Mouse (Mus musculus) T-helper 1 cell (primary cell): ENCODE measurements around the gene Fam208b.

Experiments used
- in situ Hi-C: fragments of 300-600 bp; cut with MboI, MseI; formaldehyde crosslinking; loops from one replicate; pipeline ENCODE4 v1.15.1; 2025; ENCODE audit warnings: high pct_unique_total_duplicates

Fam208b gene

DNA sequence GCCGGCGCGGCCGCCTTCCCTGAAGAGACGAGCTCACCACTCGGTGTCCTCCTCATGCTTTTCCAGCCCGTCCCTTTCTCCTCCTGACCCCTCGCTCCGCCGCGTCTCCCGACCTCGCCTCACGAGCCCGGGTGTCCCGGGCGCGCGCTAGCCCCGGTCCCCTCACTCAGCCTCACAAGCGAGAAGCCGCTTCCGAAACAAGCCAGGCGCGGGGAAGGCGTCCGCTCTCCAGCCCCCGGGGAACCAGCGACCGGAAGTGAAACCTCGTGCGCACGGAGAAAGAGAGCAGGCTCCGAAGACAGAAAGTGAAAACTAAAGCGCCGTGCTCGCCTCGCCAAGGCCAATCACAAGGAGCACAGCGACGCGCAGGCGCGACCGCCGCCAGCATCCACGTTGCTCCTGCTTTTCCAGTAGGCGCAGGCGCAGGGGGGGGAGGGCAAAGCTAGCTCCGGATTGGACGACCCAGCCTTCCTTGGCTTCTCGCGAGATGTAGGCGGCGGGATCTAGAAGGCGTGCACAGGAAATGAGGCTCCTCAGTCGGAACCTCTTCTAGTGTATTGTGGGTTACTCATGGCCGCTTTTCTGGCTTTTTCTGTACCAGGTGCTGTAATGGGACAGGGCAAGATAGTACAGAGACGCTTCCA is at the start of gene Fam208b:
Gene Fam208b, minus strand, starts transcription at position 314 of the 644 bp plus-strand sequence.
- in situ Hi-C loops, result no loop called here

DNA sequence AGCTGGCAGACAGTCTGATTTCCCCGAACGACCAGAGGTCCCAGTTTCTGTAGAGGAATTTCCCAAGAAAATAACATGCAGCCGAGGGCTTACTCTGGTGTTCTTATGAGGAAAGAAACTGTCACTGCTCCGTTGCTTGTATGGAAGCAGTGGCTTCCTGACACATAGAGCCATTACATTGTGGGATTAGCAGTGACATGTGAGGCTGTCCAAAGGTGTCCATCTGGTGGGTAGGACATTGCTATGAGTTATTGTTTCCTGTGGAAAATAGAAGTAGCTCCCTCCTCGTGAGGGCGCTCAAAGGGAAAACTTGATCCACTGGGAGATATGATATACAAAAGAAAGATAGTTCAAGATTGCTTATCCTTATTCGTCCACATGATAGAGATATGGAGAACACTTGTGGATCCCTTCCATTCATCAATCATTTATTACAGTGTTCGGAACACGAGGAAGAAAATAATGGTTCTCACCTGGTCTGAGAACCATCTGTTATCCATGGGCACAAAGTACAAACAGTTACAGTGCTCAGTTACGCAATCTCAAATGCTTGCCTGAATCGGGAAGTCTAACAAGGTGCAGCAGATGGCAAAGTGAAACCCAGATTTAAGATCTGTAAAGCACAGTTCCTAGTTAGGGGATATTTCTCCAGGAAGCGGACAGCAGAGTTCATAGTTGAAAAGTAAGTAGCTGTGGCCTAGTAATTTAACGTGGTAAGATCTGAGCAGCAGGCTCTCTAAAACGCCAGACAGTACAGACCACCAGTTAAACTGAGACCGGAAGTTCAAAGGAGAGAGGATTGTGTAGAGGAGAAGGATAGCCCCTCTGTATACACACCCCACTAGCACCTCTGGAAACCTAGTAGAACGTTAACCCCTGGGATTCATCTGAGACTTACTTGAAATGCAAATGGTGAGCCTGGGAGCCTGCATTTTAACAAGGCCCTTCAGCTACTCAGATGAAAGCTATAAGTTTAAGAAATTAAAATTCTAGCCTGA is 48.6 kb upstream of the Fam208b start:
- in situ Hi-C loops, result loop anchor here (5.0 to 25.0 kb wide), 2 partner anchors 343 to 628 kb away; partner anchors contain the start of gene Akr1c12

DNA sequence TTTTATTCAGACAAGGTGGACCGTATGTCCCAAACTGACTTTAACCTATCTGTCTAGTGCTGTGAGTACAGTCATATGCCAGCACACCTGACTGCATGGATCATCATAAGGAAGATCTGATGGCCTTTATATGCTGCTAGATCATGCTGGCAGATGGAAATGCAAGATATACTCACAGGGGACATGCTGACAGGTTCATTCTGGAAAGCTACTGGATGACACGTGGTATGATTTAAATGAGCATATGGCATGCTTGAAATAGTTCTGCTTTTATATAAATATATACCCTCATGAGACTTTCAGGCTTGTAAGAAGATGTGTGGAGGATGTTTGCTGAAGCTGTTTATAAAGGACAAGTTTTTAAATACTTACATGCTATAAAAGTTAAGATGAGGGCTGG is 43.5 kb upstream of the Fam208b start:
- in situ Hi-C loops, result loop anchor here (25.0 kb wide), 1 partner anchor 633 kb away; the partner anchor contains the start of gene Akr1c12

DNA sequence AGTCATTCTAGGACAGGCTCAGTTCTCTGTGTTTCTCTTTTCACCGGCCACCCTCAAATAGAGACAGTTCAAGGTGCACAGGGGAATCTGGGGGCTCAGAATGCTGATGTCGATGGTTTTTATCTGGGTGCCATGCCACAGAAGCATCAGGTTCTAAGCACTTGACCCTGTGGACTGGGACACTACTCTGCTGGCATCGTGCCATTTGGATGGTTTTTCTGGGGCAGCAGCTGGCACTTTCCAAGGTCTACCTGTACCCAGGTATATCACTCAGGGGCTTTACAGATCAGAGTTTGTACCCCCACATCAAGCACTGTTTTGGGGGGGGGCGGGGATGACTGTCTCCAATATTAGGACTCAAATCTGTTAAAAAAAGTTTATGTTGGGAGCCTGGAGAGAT is 39.7 kb upstream of the Fam208b start:
- in situ Hi-C loops, result loop anchor here (25.0 kb wide), 1 partner anchor 637 kb away; the partner anchor contains the start of gene Akr1c12

DNA sequence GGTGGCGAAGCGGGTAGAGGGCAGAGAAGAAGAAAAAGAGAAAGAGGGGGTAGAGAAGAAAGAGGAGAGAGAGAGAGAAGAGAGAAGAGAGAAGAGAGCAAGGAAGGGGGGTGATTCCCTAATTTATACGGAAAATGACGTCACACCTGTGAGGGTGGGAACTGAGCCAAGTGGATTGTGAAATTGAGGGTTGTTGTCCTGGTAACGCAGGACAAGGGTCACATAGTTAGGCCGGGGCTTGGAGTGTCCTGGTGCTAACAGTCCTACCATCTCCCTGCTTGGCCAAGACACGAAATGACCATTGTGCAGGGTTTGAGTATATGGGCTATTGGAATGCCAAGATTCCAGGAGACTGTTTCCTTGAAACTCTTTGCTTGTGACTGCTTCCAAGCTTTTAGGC is 35.7 kb upstream of the Fam208b start:
- in situ Hi-C loops, result no loop called here

DNA sequence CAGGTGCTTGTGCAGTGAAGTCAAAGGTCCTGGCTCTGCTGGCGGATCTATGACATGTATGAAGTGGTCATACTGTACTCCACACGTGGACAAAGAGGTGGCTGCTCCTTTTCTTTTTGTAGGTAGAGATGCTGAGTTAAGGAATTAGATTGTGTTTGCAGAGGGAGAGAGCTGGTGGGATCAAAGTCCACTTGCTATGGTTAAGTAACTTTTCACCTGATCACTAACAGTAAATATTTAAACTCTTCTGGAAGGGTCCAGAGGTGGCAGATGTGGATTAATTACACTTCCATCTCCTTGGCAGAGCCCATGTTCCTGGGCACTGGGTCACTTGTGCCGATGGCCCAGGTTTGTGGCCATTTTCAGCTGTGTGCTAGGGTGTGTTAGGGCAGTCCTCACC is 35.0 kb upstream of the Fam208b start:
- in situ Hi-C loops, result no loop called here

DNA sequence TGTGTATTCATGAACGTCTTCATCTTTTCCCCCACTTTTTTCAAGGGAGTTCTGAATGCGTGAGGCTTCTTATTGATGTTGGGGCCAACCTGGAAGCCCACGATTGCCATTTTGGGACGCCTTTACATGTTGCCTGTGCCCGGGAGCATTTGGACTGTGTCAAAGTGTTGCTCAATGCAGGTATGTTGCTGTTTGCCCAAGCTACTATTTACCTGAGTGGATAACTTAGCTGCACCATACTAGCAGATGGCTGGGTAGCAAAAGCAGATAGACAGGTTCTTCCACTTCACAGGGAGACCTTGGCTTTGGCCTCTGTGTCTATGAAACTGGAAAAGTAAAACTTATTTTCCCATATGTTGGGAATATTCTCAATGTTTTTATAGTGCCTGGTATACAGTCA is 34.0 kb upstream of the Fam208b start:
- in situ Hi-C loops, result no loop called here

DNA sequence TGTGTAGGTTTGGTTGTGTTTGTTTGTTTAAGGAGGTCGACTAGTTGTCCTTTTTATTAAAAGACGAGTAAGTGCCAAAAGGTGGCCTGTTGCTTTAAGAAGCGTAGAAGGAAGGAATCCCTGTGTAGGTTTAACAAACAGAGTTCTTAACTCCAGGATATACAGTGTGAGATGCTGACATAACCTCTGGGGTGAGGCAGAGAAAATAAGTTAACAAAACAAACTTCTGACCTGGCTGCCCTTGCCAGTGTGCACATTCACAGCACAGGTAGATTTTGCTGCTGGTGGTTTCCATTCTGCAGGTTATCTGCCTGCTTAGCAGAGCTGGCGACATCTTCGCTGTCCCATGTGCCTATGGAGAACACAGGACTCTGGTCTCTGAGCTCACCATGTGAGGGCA is 31.6 kb upstream of the Fam208b start:
- in situ Hi-C loops, result no loop called here

DNA sequence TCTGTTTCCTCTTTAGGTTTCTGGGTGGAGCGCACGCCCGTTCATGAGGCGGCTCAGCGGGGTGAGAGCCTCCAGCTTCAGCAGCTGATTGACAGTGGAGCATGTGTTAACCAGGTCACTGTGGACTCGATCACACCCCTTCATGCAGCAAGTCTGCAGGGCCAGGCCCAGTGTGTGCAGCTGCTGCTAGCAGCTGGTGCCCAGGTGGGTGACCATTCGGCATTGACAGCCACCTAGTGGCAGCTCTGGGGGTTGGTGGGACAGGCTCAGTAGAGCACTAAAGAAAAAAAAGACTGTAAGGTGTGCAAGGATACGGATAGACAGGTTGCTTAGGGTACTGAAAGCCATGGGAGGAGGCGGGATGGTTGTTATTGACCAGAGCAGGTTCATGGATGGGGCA is 31.1 kb upstream of the Fam208b start:
- in situ Hi-C loops, result no loop called here

DNA sequence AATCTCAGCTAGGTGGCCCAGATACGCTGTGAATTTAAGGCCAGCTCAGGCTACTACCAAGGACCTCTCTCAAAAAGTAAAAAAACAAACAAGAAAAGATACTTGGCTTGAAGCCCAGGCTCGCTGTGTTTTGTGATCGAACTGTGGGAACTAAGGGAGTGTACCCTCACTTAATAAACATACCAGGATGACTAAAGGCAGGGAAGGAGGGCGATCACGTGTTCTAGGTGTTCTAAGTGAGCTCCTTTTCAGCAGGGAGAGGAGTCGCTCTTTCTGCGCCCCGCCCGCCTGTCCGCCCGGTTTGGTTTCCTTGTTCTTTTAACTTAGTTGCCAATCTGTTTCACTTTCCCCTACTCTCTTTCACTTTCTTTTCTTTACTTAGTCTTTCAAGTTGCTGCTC is 25.9 kb upstream of the Fam208b start:
- in situ Hi-C loops, result no loop called here

DNA sequence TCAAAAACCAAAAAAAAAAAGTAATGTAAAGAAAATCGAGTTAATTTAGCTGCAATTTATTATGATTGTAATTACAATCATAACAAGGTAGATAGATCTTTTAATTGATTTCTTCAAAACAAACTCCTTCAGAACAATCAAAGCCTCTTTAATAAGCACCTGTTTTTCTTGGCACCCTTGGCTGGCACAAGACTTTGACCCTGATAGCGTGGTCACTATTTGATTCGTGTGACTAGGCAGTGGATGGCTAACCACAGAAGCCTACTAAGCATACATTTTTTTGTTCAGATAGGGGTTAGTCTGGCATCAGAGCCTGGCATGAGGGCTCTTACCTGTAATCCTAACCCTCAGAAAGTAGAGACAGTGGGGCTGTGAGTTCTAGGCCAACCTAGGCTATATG is 24.2 kb upstream of the Fam208b start:
- in situ Hi-C loops, result no loop called here

DNA sequence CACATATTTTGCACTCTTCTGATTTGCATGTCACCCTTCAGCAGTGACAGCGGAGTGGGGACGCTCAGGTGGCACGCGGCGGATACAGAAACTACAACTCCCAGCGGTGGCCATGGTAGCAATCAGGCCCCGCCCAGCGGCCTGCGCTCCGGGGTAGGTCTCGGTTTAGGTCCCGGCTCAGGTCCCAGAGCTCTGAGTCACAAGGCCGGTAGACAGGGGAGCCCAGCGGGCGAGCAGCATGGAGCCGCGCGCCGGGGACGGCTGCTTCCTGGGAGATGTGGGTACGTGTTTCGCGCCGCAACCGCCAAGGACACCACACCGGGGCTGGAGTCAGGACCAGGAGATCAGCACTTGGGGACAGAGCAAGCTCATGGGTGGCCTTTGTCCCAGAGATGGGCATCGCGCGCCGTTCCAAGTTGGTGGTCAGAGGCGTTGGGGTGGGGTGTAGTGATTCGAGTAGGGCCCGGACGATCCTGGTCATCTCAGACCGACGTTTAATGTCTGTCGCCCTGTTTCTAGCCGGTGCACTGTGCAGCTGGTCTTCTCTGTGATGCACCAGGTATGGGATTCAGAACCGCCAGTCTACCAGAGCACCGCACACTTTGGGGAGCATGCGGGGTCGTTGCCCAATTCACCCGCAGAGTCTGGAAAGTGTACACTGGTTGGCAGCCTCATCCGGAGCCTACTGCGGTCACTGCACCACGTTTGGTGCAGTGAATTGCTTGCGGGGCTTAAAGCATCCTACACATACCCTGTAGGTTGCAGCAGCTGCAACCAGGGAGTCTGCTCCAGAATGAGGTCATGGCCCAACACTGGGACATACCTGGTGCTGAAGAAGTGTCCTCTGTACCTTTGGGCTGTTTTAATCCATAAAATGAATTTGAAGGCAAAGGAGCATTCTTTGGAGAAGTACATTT is 23.2 kb upstream of the Fam208b start, which contains the start of gene Asb13:
Gene Asb13, plus strand, starts transcription at position 138 of the 917 bp plus-strand sequence.
- in situ Hi-C loops, result no loop called here

DNA sequence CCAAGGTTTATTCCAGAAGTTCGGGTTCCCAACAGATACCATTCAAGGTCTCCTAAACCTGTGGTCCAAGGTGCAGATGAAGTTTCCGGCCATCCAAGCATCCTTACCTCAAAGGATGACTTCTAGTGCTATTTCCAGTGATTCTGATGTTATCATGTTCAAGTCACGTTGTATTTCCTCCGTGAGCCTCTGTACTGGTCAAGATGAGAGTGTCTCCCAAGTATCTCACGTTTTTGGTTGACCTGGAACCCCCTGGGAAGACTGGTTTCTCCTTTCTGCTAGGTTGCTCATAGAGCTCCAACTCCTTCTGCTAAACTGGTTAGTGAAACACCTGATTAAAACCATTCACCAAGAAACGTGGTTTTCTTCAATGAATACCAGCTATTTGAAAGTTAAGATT is 22.2 kb upstream of the Fam208b start:
- in situ Hi-C loops, result no loop called here

DNA sequence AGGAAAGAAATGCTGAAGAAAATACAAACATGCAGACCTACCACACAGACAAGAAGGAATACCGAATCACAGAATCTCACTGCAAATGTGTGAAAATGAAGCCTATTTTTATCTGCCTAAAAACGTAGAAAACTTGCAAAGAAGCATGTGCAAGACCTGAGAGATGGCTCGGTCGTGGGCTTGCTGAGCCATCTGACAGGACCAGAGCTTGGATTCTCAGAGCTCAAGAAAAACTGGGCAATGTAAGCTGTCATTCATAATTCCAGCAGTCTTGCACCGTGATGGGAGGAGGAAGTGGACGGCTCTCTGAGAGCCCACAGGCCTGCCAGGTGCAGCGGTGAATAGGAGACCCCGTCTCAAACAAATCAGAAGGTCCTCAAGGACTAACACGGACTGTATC is 21.6 kb upstream of the Fam208b start:
- in situ Hi-C loops, result no loop called here

DNA sequence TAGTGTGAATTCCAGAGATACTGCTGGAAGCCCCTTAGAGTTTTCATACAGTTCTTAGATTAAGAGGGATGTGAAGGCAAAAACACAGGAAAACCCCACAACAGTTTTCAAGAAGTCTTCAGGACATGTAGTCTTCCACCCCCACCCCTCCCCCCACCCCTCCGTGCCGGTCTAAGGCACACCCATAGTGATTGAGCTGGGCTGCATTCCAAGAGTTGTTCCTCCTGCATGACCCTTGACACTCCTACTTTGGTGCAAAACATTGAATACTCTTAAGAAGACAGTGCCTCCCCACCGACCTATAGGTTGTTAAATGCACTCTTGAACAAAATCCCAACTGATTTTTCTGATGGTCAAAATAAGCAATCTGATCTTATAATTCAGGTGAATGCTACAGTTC is 17.2 kb upstream of the Fam208b start:
- in situ Hi-C loops, result no loop called here

DNA sequence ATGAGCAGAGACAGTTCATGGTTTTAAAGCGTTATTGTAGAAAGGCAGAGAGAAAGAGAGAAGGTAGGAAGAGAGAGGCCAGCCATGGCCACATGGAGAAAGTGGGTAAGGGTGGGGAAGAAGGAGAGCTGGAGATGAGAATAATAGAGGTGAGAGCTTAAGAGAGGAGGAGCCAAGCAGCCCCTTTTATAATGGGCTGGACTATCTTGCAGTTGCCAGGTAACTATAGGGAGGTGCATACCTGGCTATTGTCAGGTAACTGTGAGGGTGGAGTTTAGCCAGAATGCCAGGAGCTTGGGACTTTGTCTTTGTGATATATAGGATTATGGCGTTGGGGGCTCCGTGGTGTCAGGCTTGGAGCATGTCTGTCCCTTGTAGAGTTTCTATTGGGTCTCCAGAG is 16.2 kb upstream of the Fam208b start:
- in situ Hi-C loops, result no loop called here

DNA sequence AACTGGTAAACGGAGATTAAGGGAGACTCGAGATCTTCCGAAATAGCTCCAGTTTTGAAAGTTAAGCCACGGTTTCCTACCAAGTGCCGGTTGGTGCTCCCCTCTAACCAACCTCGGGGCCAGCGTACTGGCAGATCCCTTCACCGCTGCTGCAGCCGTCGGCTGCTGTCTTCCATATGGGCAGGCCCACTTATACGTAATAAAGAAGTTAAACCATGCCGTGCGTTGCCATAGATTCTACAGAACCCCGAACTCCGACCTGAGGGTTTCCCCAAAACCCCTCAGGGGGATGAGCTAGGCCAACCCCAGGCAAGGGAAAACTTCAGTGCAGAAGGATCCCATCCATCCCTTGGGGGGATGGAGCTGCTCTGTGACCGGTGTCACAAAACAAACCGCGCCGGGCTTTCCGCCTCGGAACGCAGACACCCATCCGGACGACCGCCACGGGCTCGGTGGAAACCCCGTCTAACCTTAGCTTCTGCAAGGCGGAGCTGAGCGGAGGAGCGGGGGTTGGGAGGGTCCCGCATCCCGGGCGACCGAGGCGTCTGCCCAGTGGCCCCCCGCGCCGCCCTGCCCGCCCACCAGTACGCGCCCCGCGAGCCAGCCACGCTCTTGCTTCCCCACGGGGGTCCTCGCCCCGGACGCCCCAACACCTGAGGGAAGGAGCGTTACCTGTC is 652 bp downstream of the Fam208b start:
- in situ Hi-C loops, result no loop called here

DNA sequence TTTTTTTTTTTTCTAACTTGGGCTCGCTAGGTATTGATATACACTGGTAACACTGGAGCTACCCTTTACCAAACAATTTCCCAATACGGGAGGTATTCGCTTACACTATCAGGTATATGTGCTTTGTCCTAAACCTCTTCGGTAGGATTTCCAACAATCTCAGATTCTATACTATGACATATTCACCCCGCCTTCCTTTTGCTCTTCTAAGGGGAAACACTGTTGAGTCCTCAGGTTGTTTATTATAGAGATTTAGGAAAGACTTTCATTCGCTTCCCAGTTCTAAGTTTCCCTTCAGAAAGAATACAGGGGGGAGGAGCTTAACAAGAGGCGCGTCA is 1.2 kb downstream of the Fam208b start:
- in situ Hi-C loops, result no loop called here

DNA sequence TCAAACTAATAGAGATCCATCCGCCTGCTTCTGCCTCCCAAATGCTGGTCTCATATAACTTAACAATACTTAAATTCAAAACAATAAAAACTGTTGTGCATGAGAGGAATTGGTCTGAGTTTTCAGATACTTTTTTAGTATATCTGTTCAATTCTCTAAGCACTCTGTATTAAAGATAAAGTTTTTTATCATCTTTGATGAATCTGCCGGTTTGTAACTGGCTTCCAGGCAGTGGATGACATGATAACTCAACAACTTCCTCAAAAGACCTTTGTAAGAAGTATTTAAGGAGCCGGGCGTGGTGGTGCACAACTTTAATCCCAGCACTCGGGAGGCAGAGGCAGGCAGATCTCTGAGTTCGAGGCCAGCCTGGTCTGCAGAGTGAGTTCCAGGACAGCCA is 14.7 kb downstream of the Fam208b start:
- in situ Hi-C loops, result no loop called here

DNA sequence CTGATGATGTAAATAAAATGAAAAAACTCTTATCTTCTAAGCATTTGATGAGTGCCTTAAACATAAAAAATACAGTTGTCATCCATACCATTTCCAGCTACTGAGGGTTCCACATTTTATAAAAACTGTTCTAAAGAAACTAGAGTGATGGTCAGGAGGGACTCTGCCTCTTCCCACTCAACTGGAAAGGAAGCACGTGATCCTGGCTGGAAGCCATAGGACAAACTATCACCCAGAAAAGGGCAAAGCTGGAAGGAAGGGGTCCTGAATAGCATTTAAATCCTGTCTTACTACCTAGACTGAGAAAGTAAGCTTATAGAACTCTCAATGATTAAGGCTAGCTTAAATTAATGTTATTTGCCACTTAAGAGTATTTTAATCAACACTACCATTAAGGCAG is 16.6 kb downstream of the Fam208b start:
- in situ Hi-C loops, result no loop called here

DNA sequence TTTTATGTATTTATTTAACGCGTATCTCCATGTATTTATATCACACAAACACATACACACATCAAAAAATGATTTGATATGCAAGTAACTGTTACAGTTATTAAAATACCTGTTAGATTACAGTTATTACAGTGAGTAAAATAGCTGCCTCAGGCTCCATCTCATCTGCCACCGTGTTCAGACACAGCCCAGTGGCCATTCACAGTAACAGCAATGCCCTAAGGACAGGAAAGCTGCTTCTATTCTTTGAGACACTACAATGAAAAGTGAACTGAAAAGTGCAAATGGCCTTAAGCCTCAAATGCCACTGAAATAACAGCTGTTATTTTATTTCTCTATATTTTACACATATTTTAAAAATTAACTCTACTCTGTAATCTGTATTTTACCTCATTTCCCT is 20.1 kb downstream of the Fam208b start:
- in situ Hi-C loops, result no loop called here
